Mouse (Mus musculus): ENCODE data around the gene Fyb. TPM values are rescaled to one million over a fixed set of nuclear protein-coding genes. Genes with fewer than 3 reads are reported as not detected.

Fyb gene
- polyA plus RNA-seq (2017; shearing (Covaris generic)): 553 TPM

DNA sequence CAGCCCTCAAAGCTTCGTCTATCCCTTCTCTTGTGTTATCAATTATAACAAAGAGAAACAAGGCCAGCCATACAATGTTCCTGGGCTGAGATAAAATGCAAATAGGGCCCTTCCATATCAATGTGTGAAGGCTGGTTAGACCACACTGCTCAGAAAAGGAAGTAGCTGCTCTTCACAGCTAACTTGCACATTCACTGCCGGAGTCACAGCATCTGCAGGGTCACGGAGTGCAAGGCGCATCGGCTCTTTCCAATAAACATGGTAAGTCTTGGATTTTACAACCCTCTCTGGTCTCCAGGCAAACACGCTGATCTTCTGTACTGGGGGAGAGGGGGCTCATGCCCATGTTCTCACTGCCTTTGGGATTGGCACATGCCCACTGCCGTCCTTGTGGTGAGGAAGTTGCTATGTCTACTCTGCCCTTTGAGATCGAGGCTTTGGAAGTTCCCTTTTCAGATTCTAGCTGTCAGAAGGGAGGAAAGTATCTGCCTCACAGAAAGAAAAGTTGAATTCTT, at the start of gene Fyb:
Fyb (plus strand) TSS at position 201 of the 515 bp plus-strand sequence.

DNA sequence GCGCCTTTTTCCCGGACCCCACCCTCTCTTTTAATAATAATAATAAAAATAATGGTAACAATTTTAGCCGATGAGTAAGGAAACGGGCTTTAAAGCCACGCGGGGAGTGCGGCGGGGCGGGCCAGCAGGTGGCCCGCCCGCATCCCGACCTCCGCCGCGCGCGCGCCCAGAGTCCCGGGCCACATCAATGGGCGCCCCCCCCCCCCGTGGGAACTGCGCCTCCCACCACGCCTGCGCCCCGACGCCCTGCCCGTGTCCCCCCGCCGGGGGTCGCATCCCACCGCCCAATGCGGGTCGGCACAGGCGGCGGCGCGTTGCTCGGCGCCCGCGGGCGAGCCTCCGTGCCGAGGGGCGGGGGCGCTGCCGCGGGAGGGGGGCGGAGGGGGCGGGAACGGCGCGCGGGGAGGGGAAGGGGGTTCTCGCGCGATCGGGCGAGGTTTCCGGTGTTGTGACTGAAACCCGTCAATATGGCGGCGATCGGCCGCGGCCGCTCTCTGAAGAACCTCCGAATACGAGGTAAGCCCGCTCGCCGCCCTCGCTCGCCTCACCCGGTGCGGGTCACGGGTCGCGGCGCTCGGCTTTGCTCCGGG, 185.4 kb downstream of the Fyb start, which contains the start of gene Rictor:
Rictor (plus strand) TSS at position 444 of the 590 bp plus-strand sequence.

Other genes with a start within 250 kb of the Fyb start
- 0.10 TPM for gene Dab2, start 223.1 kb upstream of the Fyb start, polyA plus RNA-seq (2017; shearing (Covaris generic))
- gene C9, start 77.5 kb upstream of the Fyb start, polyA plus RNA-seq (2017; shearing (Covaris generic)): not detected
- gene Rictor, start 185.5 kb downstream of the Fyb start, polyA plus RNA-seq (2017; shearing (Covaris generic)): 78.3 TPM